Mouse (Mus musculus): Measurements from ENCODE around the gene Nudt2. TPM values are rescaled to one million over a fixed set of nuclear protein-coding genes. Genes with fewer than 3 reads are reported as not detected.
A peak's percentile ranks its signal among the peaks of the same experiment; 100 is the strongest.

Nudt2 gene
- total and polyA plus RNA-seq, 2 experiments from 2014 or later, result 56.0 to 95.5 TPM

DNA sequence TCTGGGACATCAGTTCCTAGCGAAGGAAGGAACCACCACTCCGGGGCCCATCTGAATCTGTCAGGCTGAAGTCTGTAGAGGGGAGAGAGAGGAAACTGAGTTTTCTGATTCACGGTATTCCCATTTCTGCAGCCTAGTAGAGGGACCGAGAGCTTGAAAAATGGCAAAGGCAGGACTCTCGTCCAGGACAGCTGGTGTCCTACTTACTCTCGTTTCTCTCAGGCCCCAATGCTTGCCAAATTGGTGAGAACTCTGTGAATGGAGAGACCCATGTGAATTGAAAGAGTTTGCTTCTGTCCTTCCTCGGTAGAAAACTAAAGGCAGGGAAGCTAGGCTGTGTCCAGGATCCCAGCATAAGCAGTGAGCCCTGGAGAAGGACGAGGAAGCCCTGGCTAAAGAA, 34.7 kb downstream of the Nudt2 start:
- H3K4me3 ChIP-seq (ENCODE audit: low read depth, low read length), result no peak overlapping the region
- no peak for TF ChIP-seq CTCF (IDR thresholded peaks at IDR 0.05; ENCODE audit: low read depth)
- H3K4me2 ChIP-seq (ENCODE audit: low read depth), result no peak overlapping the region
- no peak overlapping the region for H3K27ac ChIP-seq (ENCODE audit: low read depth, low read length)
- no peaks in the 10 kb centered on the region for H3K36me3 ChIP-seq (ENCODE audit: insufficient read depth)
- no peak overlapping the region for H3K9ac ChIP-seq
- no peaks in the 10 kb centered on the region for H3K9me3 ChIP-seq (ENCODE audit: low read length)
- 60% methylated on average over 8 of the region's 8 CpGs for WGBS
- H3K4me1 ChIP-seq (ENCODE audit: insufficient read depth), result 0 out of 2 replicates have a peak, but pooled peaks cover 9% of the 10 kb centered on the region
- peaks cover 32% of the 10 kb centered on the region for H3K27me3 ChIP-seq (ENCODE audit: insufficient read depth, low read length)
- no peak for DNase-seq
- ATAC-seq, result no peak

DNA sequence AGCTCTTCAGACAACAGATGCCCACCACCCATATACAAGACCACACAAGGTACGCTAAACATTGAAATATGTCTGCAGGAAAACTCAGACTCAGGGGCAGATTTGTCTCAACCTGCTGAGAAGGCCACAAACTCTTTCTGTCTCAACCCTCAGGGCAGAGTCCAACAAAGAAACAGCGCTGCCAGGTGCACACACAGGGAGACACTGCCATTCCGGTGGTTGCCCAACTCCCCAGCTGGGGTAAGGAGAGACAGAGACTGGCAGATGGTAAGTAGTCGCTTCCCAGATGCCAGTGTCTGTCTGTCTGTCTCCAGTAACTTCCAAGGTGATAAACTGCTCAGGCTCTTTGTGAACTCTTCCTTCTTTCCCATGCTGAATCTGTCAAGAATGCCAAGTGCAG, 35.8 kb downstream of the Nudt2 start:
- DNase-seq, result no peak
- H3K4me1 ChIP-seq (ENCODE audit: insufficient read depth), result 0 out of 2 replicates have a peak, but pooled peaks cover 9% of the 10 kb centered on the region
- H3K4me3 ChIP-seq (ENCODE audit: low read depth, low read length), result no peak overlapping the region
- H3K27ac ChIP-seq (ENCODE audit: low read depth, low read length), result no peak overlapping the region
- H3K27me3 ChIP-seq (ENCODE audit: insufficient read depth, low read length), result peaks cover 32% of the 10 kb centered on the region
- no peak overlapping the region for H3K4me2 ChIP-seq (ENCODE audit: low read depth)
- ATAC-seq, result no peak
- WGBS, result 87% methylated on average over 4 of the region's 4 CpGs
- no peak overlapping the region for H3K9ac ChIP-seq
- H3K36me3 ChIP-seq (ENCODE audit: insufficient read depth), result no peaks in the 10 kb centered on the region
- TF ChIP-seq CTCF (IDR thresholded peaks at IDR 0.05; ENCODE audit: low read depth), result no peak
- H3K9me3 ChIP-seq (ENCODE audit: low read length), result no peaks in the 10 kb centered on the region

DNA sequence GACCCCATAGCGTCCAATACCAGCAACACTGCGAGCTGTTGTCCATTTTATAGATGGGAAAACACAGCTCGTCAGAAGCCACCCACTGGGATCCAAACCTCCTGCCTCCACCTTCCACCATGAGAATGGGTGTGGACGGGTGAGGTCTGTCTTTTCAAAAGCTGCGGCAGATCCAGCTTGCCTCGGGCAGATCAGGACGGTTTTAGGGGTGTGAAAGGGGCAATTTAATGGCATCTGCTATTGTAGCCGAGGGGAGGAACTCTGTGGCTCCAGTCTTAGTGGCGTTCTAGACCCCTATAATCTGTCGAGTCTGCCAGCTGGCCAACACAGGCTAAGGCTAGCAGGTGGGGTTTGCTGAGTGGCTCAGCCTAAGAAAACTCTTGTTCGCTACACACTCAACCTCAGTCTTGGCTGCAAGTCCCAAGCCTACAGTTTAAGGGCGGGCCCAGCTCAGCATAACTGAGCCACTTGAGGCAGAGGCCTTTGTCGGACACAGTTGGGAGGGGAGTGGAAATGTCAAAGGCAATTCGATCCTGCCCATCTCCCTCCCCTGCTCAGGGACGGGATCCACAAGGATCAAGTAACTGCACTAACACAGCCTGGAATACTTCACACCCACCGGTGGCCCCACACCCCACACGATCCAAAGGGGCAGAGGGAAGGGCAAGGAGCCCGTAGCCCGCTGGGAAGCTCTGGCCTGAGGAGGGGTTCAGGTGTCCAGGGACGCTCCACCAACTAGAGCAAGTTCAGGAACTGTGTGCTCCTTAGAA, 37.4 kb downstream of the Nudt2 start:
- no peak for TF ChIP-seq CTCF (IDR thresholded peaks at IDR 0.05; ENCODE audit: low read depth)

DNA sequence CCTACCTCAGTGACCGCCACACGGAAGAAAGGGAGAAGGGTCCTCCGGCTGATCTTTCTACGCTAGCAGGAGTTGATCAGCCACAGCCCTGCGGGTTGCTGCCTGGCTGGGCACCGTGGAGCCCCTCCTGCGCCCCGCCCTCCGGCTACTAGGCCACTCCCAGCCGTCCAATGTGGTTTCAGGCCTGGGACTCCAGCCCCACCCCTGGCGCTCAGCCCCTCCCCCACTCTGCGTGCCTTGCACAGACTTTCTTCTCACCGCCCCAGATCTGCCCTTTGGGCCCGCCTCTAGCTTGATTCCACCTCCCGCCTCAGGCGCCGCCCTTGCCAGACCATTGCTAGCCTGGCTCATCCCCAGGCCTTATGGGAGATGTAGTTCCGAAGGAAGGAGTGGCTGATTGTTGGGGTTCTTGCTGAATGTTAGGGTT, 38.0 kb downstream of the Nudt2 start, which contains the start of gene AI464131:
TSS of gene AI464131 (minus strand) at position 91 of the 427 bp plus-strand sequence.
- TF ChIP-seq CTCF (IDR thresholded peaks at IDR 0.05; ENCODE audit: low read depth), result peak; percentile 24; the same call in 1 of the 2 replicates
- peak within 1 kb of the TSS; percentile 33 for H3K4me3 ChIP-seq (ENCODE audit: low read depth, low read length)
- 0 out of 2 replicates have a peak, but pooled peaks cover 7% of the 10 kb centered on the region for H3K4me1 ChIP-seq (ENCODE audit: insufficient read depth)
- H3K27ac ChIP-seq (ENCODE audit: low read depth, low read length), result no peak within 1 kb of the TSS
- no peaks in the 10 kb centered on the region for H3K36me3 ChIP-seq (ENCODE audit: insufficient read depth)
- 2% methylated on average over 18 of the region's 18 CpGs for WGBS
- H3K4me2 ChIP-seq (ENCODE audit: low read depth), result peak within 1 kb of the TSS; percentile 56
- no peaks in the 10 kb centered on the region for H3K9me3 ChIP-seq (ENCODE audit: low read length)
- DNase-seq (peak; percentile 91), ATAC-seq (peak; percentile 80)
- H3K9ac ChIP-seq, result peak within 1 kb of the TSS; percentile 35
- peaks cover 26% of the 10 kb centered on the region for H3K27me3 ChIP-seq (ENCODE audit: insufficient read depth, low read length)

More for the DNA sequence above, 37.4 kb downstream of the Nudt2 start:
- Histone ChIP-seq H3K36me3 (ENCODE audit: insufficient read depth) (no peaks in the 10 kb centered on the region), H3K9me3 (ENCODE audit: low read length) (no peaks in the 10 kb centered on the region), H3K4me3 (ENCODE audit: low read depth, low read length) (peak overlapping the region; percentile 33), H3K27ac (ENCODE audit: low read depth, low read length) (no peak overlapping the region), H3K9ac (peak overlapping the region; percentile 35), H3K4me2 (ENCODE audit: low read depth) (peak overlapping the region; percentile 56), H3K4me1 (ENCODE audit: insufficient read depth) (0 out of 2 replicates have a peak, but pooled peaks cover 9% of the 10 kb centered on the region), H3K27me3 (ENCODE audit: insufficient read depth, low read length) (peaks cover 27% of the 10 kb centered on the region)
- no peak for DNase-seq
- WGBS, result 11% methylated on average over 20 of the region's 20 CpGs
- peak; percentile 1; the same call in 1 of the 2 replicates for ATAC-seq

DNA sequence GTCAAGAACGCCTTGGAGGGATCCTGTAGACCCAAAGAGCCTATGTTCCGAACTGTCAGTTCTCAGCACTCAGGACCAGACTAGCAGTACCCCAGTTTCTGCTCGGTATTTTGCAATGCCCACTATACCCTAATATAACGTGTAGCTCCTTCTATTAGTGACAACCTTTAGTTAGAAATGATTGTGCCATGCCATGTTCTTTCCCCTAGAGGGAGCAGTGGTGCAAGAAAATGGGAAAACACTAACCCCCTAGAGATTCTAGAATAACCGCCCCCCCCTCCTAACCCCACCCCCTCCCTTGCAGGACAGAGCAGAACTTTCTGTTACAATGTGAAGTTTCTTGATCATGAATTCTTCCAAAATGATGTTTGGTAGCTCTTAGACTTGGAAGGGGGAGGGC, 39.4 kb downstream of the Nudt2 start:
- H3K36me3 ChIP-seq (ENCODE audit: insufficient read depth), result no peaks in the 10 kb centered on the region
- no peak overlapping the region for H3K27ac ChIP-seq (ENCODE audit: low read depth, low read length)
- H3K9ac ChIP-seq, result no peak overlapping the region
- H3K4me2 ChIP-seq (ENCODE audit: low read depth), result no peak overlapping the region
- ATAC-seq (no peak), DNase-seq (no peak)
- 0 out of 2 replicates have a peak, but pooled peaks cover 7% of the 10 kb centered on the region for H3K4me1 ChIP-seq (ENCODE audit: insufficient read depth)
- H3K4me3 ChIP-seq (ENCODE audit: low read depth, low read length), result no peak overlapping the region
- peak; percentile 53 for TF ChIP-seq CTCF (IDR thresholded peaks at IDR 0.05; ENCODE audit: low read depth)
- H3K9me3 ChIP-seq (ENCODE audit: low read length), result no peaks in the 10 kb centered on the region
- peaks cover 21% of the 10 kb centered on the region for H3K27me3 ChIP-seq (ENCODE audit: insufficient read depth, low read length)
- WGBS, result 74% methylated on average over 5 of the region's 5 CpGs

DNA sequence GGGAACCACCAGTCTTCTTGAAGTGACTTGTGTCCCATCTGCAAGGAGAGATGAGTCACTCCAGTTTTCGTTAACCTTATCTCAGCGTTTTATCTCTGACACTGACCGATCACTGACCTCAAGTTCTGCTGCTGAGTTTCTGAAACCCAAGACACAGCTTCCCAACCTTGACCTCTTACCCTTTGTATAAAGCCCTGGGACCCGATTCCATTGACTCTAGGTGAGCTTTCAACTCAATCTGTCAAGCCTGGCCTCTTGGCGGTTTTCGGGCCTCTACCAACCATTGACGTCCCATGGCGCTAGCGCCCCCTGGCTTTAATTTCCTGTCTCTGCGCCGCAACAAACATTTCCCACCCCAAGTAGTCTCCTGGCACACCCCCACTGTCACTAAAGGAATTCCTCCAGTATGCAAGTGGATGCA, 40.2 kb downstream of the Nudt2 start:
- peak; percentile 38 for TF ChIP-seq CTCF (IDR thresholded peaks at IDR 0.05; ENCODE audit: low read depth)
- no peak overlapping the region for H3K9ac ChIP-seq
- ATAC-seq (no peak), DNase-seq (no peak)
- 57% methylated on average over 11 of the region's 11 CpGs for WGBS
- peaks cover 13% of the 10 kb centered on the region for H3K27me3 ChIP-seq (ENCODE audit: insufficient read depth, low read length)
- no peak overlapping the region for H3K4me2 ChIP-seq (ENCODE audit: low read depth)
- no peaks in the 10 kb centered on the region for H3K9me3 ChIP-seq (ENCODE audit: low read length)
- H3K36me3 ChIP-seq (ENCODE audit: insufficient read depth), result no peaks in the 10 kb centered on the region
- no peak overlapping the region for H3K27ac ChIP-seq (ENCODE audit: low read depth, low read length)
- no peak overlapping the region for H3K4me3 ChIP-seq (ENCODE audit: low read depth, low read length)
- H3K4me1 ChIP-seq (ENCODE audit: insufficient read depth), result 0 out of 2 replicates have a peak, but pooled peaks cover 7% of the 10 kb centered on the region

DNA sequence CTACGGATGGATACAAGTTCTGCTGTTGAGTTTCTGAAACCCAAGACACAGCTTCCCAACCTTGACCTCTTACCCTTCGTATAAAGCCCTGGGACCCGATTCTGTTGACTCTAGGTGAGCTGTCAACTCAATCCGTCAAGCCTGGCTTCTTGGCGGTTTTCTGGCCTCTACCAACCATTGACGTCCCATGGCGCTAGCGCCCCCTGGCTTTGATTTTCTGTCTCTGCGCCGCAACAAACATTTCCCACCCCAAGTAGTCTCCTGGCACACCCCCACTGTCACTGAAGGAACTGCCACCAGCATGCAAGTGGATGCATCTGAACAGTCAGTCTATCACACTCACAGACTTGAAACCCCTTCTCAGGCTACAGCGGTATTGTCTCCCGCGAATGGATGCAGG, 41.2 kb downstream of the Nudt2 start:
- 0 out of 2 replicates have a peak overlapping the region, but pooled peaks have one; percentile 74 for H3K9ac ChIP-seq
- DNase-seq (peak; percentile 70), ATAC-seq (no peak)
- 0 out of 2 replicates have a peak, but pooled peaks cover 7% of the 10 kb centered on the region for H3K4me1 ChIP-seq (ENCODE audit: insufficient read depth)
- WGBS, result 16% methylated on average over 13 of the region's 13 CpGs
- peak; percentile 72 for TF ChIP-seq CTCF (IDR thresholded peaks at IDR 0.05; ENCODE audit: low read depth)
- H3K9me3 ChIP-seq (ENCODE audit: low read length), result no peaks in the 10 kb centered on the region
- peak overlapping the region; percentile 74; the same call in 1 of the 2 replicates for H3K27ac ChIP-seq (ENCODE audit: low read depth, low read length)
- no peak overlapping the region; the same call in 1 of the 2 replicates for H3K4me3 ChIP-seq (ENCODE audit: low read depth, low read length)
- peaks cover 4% of the 10 kb centered on the region; the same call in 1 of the 2 replicates for H3K27me3 ChIP-seq (ENCODE audit: insufficient read depth, low read length)
- H3K36me3 ChIP-seq (ENCODE audit: insufficient read depth), result no peaks in the 10 kb centered on the region
- peak overlapping the region; percentile 90 for H3K4me2 ChIP-seq (ENCODE audit: low read depth)

Data from forebrain, postnatal 0 days (tissue).